Mouse (Mus musculus): ENCODE measurements around the gene Pex19.

GRCm38 (mm10) chr1:172167911-172168310 lies 41.4 kb downstream of the Pex19 start:
- TF ChIP-seq CTCF (IDR thresholded peaks at IDR 0.05; ENCODE audit: low read depth, low read length) (no peak), POLR2A (IDR thresholded peaks at IDR 0.05; ENCODE audit: borderline replicate concordance, low read depth, low read length) (no peak)
